Mouse (Mus musculus) liver, embryonic 11.5 days (tissue): ENCODE results near the gene Abl2. TPM values are rescaled to one million over a fixed set of nuclear protein-coding genes. Genes with fewer than 3 reads are reported as not detected.

ENCODE experiments used
- ATAC-seq: fragments of 200-750 bp; cut with Nextera tagmentation; replicated peaks from 2 replicates; pipeline ENCODE4 v1.8.0; 2017; ENCODE audit warnings: moderate number of reproducible peaks, mild to moderate bottlenecking, moderate TSS enrichment, moderate library complexity; ENCODE audit not compliant: low FRiP score
- DNase-seq: peaks from one replicate; pipeline ENCODE4 v3.0.0-alpha.2; 2017; ENCODE audit warnings: low spot score
- H3K27ac ChIP-seq: fragments of 300-500 bp; sonication (generic); 2 replicates; pipeline ENCODE4 v1.5.1; 2014; ENCODE audit warnings: mild to moderate bottlenecking, low read depth, low read length, control low read depth
- H3K27me3 ChIP-seq: fragments of 300-500 bp; sonication (generic); replicated peaks from 2 replicates; pipeline ENCODE4 v1.6.1; 2014; ENCODE audit warnings: low read length, mixed read lengths; ENCODE audit not compliant: control insufficient read depth, insufficient read depth
- H3K36me3 ChIP-seq: fragments of 300-500 bp; sonication (generic); 2 replicates; pipeline ENCODE4 v1.6.1; 2014; ENCODE audit warnings: mild to moderate bottlenecking, low read length, moderate library complexity, mixed read lengths; ENCODE audit not compliant: control insufficient read depth, insufficient read depth
- H3K4me1 ChIP-seq: fragments of 300-500 bp; sonication (generic); replicated peaks from 2 replicates; pipeline ENCODE4 v1.6.1; 2014; ENCODE audit warnings: low read length, mixed read lengths; ENCODE audit not compliant: control insufficient read depth, insufficient read depth
- H3K4me2 ChIP-seq: fragments of 300-500 bp; sonication (generic); 2 replicates; pipeline ENCODE4 v1.6.1; 2014; ENCODE audit warnings: mild to moderate bottlenecking, control low read depth, moderate library complexity
- H3K4me3 ChIP-seq: fragments of 300-500 bp; sonication (generic); 2 replicates; pipeline ENCODE4 v1.5.1; 2014; ENCODE audit warnings: low read depth, low read length, control low read depth
- H3K9ac ChIP-seq: fragments of 300-500 bp; sonication (generic); 2 replicates; pipeline ENCODE4 v1.6.1; 2014; ENCODE audit warnings: low read depth, low read length, control low read depth
- H3K9me3 ChIP-seq: fragments of 300-500 bp; sonication (generic); 2 replicates; pipeline ENCODE4 v1.6.1; 2016; ENCODE audit warnings: low read length, inconsistent platforms, mixed read lengths; ENCODE audit not compliant: control insufficient read depth
- WGBS: fragments of 180-500 bp; shearing (Covaris S2); extraction: QIAGEN DNeasy Blood & Tissue Kit; methylation state at CpG from one replicate; pipeline ENCODE4 v1.1.7; 2014; 5-methylcytosine and 5-hydroxymethylcytosine counted together
- polyA plus RNA-seq: library from polyadenylated mRNA; unstranded; fragments of >200 nt; fragmentation: Nextera tagmentation; extraction: Ambion mirVana; gene quantifications from 2 replicates; pipeline ENCODE4 v1.2.1, GENCODE M21; 2014

Abl2 gene
- polyA plus RNA-seq, 1 experiment from 2014 or later = 4.0 TPM

- peak; percentile 88 for ATAC-seq
Observed at GRCm38 (mm10) chr1:156615381-156616133, 57.0 kb downstream of the Abl2 start.

GRCm38 (mm10) chr1:156616989-156617598, 58.5 kb downstream of the Abl2 start:
- peak overlapping the region; percentile 53 for H3K9ac ChIP-seq
- WGBS = 24% methylated on average over 12 of the region's 12 CpGs
- H3K9me3 ChIP-seq = no peaks in the 10 kb centered on the region
- H3K36me3 ChIP-seq = no peaks in the 10 kb centered on the region
- H3K27ac ChIP-seq = peak overlapping the region; percentile 26; the same call in 1 of the 2 replicates
- ATAC-seq (no peak), DNase-seq (no peak)
- no peaks in the 10 kb centered on the region for H3K27me3 ChIP-seq
- H3K4me2 ChIP-seq = peak overlapping the region; percentile 67
- H3K4me1 ChIP-seq = peaks cover 29% of the 10 kb centered on the region
- peak overlapping the region; percentile 39 for H3K4me3 ChIP-seq

More at GRCm38 (mm10) chr1:156615381-156616133, 57.0 kb downstream of the Abl2 start:
- peak; percentile 77 for DNase-seq
- peak overlapping the region; percentile 59 for H3K9ac ChIP-seq
- H3K27ac ChIP-seq = peak overlapping the region; percentile 84
- H3K27me3 ChIP-seq = no peaks in the 10 kb centered on the region
- peaks cover 29% of the 10 kb centered on the region for H3K4me1 ChIP-seq
- H3K4me2 ChIP-seq = peak overlapping the region; percentile 92
- H3K4me3 ChIP-seq = peak overlapping the region; percentile 56
- WGBS = 11% methylated on average over 13 of the region's 13 CpGs
- no peaks in the 10 kb centered on the region for H3K9me3 ChIP-seq
- no peaks in the 10 kb centered on the region for H3K36me3 ChIP-seq

- peak overlapping the region; percentile 67 for H3K4me2 ChIP-seq
- peaks cover 29% of the 10 kb centered on the region for H3K4me1 ChIP-seq
- no peaks in the 10 kb centered on the region for H3K9me3 ChIP-seq
- peak overlapping the region; percentile 39; the same call in 1 of the 2 replicates for H3K4me3 ChIP-seq
- WGBS = 53% methylated on average over 4 of the region's 4 CpGs
- no peaks in the 10 kb centered on the region for H3K27me3 ChIP-seq
- no peak for ATAC-seq
- H3K27ac ChIP-seq = no peak overlapping the region
- peak overlapping the region; percentile 31; the same call in 1 of the 2 replicates for H3K9ac ChIP-seq
- DNase-seq = no peak
- no peaks in the 10 kb centered on the region for H3K36me3 ChIP-seq
Observed at GRCm38 (mm10) chr1:156617811-156618210, 59.2 kb downstream of the Abl2 start.

- Histone ChIP-seq H3K9ac (no peak overlapping the region), H3K4me1 (peaks cover 20% of the 10 kb centered on the region), H3K4me2 (no peak overlapping the region), H3K36me3 (peaks cover 6% of the 10 kb centered on the region; the same call in 1 of the 2 replicates), H3K27ac (no peak overlapping the region), H3K27me3 (no peaks in the 10 kb centered on the region), H3K9me3 (no peaks in the 10 kb centered on the region), H3K4me3 (no peak overlapping the region)
- 85% methylated on average over 4 of the region's 4 CpGs for WGBS
- no peak for DNase-seq
- ATAC-seq = no peak
Observed at GRCm38 (mm10) chr1:156620292-156620909, 61.8 kb downstream of the Abl2 start.

GRCm38 (mm10) chr1:156620951-156621350, 62.4 kb downstream of the Abl2 start:
- DNase-seq (no peak), ATAC-seq (no peak)
- H3K9ac ChIP-seq = no peak overlapping the region
- H3K27ac ChIP-seq = no peak overlapping the region
- H3K4me1 ChIP-seq = peaks cover 14% of the 10 kb centered on the region
- no peak overlapping the region for H3K4me2 ChIP-seq
- no peaks in the 10 kb centered on the region for H3K9me3 ChIP-seq
- H3K4me3 ChIP-seq = no peak overlapping the region
- no peaks in the 10 kb centered on the region for H3K27me3 ChIP-seq
- WGBS = 81% methylated on average over 3 of the region's 3 CpGs
- peaks cover 10% of the 10 kb centered on the region; the same call in 1 of the 2 replicates for H3K36me3 ChIP-seq

- Histone ChIP-seq H3K36me3 (peaks cover 10% of the 10 kb centered on the region; the same call in 1 of the 2 replicates), H3K27ac (no peak overlapping the region), H3K4me3 (no peak overlapping the region), H3K9me3 (no peaks in the 10 kb centered on the region), H3K4me1 (peaks cover 6% of the 10 kb centered on the region), H3K27me3 (no peaks in the 10 kb centered on the region), H3K9ac (no peak overlapping the region), H3K4me2 (no peak overlapping the region)
- no peak for DNase-seq
- WGBS = 61% methylated on average over 1 of the region's 1 CpGs
- no peak for ATAC-seq
Observed at GRCm38 (mm10) chr1:156624231-156624630, 65.6 kb downstream of the Abl2 start.

DNA sequence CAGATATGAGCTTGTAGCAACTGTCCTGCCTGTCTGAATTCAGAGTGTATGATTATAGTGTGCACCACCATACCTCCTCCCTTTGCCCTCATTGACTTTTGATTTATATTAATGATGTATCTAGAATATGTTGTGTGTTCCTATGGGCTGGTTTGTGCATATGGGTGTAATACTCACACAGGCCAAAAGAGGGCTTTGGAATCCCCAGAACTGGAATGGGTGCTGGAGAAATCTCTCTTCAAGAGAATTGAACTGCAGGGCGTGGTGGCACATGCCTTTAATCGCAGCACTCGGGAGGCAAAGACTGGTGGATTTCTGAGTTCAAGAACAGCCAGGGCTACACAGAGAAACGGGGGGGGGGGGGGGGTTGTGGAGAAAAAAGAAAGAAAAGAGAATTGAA, 68.1 kb downstream of the Abl2 start:
- Histone ChIP-seq H3K36me3 (peaks cover 27% of the 10 kb centered on the region), H3K27me3 (no peaks in the 10 kb centered on the region), H3K27ac (no peak overlapping the region), H3K9ac (no peak overlapping the region), H3K4me1 (no peaks in the 10 kb centered on the region), H3K4me2 (no peak overlapping the region), H3K9me3 (no peaks in the 10 kb centered on the region), H3K4me3 (no peak overlapping the region)
- 79% methylated on average over 4 of the region's 4 CpGs for WGBS
- DNase-seq (no peak), ATAC-seq (no peak)

GRCm38 (mm10) chr1:156629984-156630383, 71.4 kb downstream of the Abl2 start:
- H3K4me1 ChIP-seq = no peaks in the 10 kb centered on the region
- DNase-seq = no peak
- H3K27me3 ChIP-seq = no peaks in the 10 kb centered on the region
- no peak overlapping the region for H3K4me3 ChIP-seq
- WGBS = 94% methylated on average over 8 of the region's 8 CpGs
- no peak overlapping the region for H3K4me2 ChIP-seq
- no peak for ATAC-seq
- H3K36me3 ChIP-seq = peaks cover 32% of the 10 kb centered on the region
- H3K9me3 ChIP-seq = no peaks in the 10 kb centered on the region
- no peak overlapping the region for H3K9ac ChIP-seq
- H3K27ac ChIP-seq = no peak overlapping the region
